Mouse (Mus musculus): ENCODE results near the gene Ddah1.
A peak's percentile ranks its signal among the peaks of the same experiment; 100 is the strongest.

Ddah1 gene

DNA sequence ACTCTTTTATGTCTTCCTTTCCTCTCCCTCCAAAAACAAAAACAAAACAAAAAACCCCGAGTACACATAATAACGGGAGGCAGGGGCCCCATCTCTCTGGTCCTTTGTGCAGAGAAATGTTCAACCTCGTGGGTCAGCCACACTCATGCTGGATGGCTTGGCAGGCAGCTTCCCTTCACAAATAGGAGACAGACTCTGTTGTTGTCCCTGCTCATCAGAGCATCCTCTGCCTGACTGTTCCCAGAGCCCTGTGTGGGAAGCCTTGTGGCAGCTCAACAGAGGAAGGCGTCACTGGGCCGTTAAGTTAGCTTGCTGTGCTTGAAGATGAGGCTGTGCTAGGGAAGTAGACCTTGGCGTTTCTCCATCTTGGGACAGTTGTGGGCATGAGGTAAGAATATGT is 58.8 kb downstream of the Ddah1 start:
- DNase-seq (ENCODE audit: low spot score in 2 of 2), result no peak

GRCm38 (mm10) chr3:145820439-145820838 is 62.0 kb downstream of the Ddah1 start:
- no peak for DNase-seq (ENCODE audit: low spot score in 2 of 2)

- DNase-seq (ENCODE audit: low spot score in 2 of 2), result no peak
These were observed 62.5 kb downstream of the Ddah1 start for GRCm38 (mm10) chr3:145820938-145821337.

- DNase-seq (ENCODE audit: low spot score in 2 of 2), result no peak
These were observed 63.7 kb downstream of the Ddah1 start for GRCm38 (mm10) chr3:145822201-145822600.

- no peak for DNase-seq (ENCODE audit: low spot score in 2 of 2)
These were observed 65.2 kb downstream of the Ddah1 start for GRCm38 (mm10) chr3:145823661-145824060.

GRCm38 (mm10) chr3:145825416-145826055 is 67.1 kb downstream of the Ddah1 start:
- DNase-seq (ENCODE audit: low spot score in 2 of 2), result no peak

GRCm38 (mm10) chr3:145827191-145828045 is 68.9 kb downstream of the Ddah1 start:
- peak; percentile 3 to 12 for DNase-seq (ENCODE audit: low spot score in 2 of 2)

GRCm38 (mm10) chr3:145828906-145829305 is 70.4 kb downstream of the Ddah1 start:
- DNase-seq (ENCODE audit: low spot score in 2 of 2), result no peak

DNA sequence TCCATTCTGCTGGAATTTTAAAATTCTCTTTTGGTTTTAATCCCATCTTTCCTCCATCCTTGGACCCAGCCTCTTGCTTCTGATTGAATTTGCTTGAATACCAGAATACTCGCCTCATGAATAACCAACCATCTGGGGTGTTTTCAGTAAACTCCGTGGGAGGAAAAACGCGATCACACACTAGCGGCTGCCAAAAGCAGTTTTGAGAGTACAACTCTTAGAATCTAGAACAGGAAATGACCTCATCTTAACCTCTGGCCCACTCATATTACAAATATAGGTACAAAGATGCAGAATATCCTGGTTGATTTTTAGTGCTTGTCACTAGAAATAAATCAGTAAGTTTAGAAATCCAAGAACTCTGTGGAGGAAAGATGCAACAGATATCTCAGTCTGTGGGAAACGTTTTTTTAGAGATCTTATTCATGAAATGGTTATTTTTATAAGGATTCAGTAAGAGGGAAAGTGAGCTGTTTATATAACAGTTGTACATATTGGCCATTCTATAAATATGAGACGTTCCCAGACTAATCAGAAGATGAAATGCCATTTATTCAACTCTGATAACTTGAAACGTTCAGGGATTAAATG is 75.6 kb downstream of the Ddah1 start:
- DNase-seq (ENCODE audit: low spot score in 2 of 2), result no peak

DNA sequence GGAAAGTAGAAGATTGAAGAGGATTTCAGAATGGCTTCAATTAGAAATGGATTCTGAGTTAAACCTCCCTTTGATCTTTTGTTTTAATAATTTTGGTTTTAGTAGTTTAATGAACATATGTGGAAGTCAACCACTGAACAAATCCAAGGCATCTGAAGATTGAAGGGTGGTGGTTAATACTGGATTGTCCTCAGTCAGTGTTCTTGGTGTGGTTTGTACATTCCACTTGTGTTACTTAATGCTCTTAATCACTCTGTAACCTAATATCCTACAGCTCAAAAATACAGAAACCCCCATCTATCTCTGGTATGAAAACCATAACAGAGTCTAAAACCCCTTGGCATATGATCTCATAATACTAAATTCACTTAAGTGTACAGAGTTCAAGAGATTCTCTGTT is 79.8 kb downstream of the Ddah1 start:
- DNase-seq (ENCODE audit: low spot score in 2 of 2), result no peak

DNA sequence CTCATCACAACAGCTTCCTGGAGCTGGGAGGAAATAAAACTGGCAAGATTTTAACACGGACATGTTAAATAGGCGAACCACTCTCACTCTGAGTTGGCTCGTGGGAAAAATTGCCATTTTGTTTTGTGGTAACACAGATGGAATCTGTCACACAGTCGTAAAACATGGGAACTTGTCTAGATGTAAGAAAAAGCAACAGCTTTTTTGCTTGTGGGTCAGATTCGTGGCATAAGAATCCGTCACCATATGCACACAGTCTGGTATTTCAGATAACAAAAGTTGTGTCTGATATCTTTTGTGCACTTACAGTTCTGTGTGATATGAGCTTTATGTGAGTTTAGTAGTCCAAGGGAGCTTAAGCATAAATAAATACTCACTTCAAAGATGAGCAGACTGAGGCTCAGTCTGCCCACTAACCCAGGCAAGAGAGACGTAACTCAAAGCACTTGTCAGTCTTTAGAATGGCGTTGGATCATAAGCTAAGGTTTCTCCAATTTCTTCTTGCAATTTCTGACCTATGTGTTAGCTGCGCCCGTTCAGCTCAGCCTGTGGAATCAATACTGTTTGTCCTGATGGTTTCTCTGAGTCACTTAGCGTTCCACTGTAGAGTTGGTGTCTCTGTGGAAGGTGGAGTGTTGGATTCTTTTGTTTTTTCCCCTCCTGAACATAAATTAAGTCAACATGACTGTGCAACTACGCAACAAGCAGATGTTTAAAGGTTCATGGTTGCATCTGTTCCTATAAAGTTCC is 83.7 kb downstream of the Ddah1 start:
- no peak for DNase-seq (ENCODE audit: low spot score in 2 of 2)

- DNase-seq (ENCODE audit: low spot score in 2 of 2), result no peak
These were observed 85.4 kb downstream of the Ddah1 start for GRCm38 (mm10) chr3:145843836-145844235.

DNA sequence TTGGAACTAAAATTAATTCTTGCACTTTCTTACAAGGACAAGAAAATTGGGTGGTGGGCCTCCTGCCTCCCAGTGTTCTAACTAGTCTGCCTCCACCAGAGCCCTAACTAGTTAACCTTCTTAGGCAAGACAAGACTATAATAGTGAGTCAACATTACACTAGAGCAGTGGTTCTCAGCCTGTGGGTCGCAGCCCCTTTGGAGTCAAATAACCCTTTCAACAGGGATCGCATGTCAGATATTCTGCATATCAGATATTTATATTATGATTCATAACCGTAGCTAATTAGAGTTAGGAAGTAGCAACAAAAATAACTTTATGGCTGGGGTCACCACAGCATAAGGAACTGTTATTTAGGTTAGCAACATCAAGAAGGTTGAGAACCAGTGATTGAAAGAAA is 86.4 kb downstream of the Ddah1 start:
- no peak for DNase-seq (ENCODE audit: low spot score in 2 of 2)

- DNase-seq (ENCODE audit: low spot score in 2 of 2), result no peak
These were observed 87.8 kb downstream of the Ddah1 start for GRCm38 (mm10) chr3:145846255-145846654.

- DNase-seq (ENCODE audit: low spot score in 2 of 2), result no peak
These were observed 93.6 kb downstream of the Ddah1 start for GRCm38 (mm10) chr3:145852041-145852440.

DNA sequence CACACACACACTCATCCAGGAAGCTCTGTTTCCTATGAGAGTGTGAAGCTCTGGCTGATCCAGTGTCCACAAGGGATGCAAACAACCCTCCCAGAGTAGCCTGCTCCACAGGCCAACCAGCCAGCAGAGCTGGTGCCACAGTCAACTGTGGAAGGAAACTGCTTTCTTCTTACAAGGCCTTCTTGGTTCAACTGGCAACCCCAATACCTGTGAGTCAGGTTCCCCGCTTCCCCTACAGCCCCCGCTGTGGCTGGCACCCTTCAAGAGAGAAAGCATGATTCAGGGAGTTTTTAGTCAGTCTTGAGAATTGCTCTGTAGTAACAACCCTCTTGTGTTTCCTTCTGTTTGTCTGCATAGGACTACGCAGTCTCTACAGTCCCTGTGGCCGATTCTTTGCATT is 94.3 kb downstream of the Ddah1 start:
- DNase-seq (ENCODE audit: low spot score in 2 of 2), result no peak

DNA sequence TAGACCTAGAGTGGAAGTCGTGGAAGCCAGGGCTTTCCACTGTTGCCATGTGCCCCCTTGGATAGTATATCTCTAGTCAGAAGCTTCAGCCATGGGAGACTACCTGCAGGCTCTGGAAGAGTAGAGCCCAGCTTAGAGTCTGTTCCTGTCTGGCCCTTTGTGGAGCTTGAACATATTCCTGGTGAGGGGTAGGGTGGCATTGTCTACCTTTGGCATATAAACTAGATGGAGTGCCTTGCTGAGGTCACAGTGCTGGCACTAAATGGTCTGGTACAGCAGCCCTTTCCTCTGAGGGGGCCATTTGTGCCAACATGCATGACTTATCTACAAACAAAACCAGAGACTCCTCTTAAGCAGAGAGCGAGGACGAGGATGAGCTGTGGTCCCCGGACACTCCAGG is 95.2 kb downstream of the Ddah1 start:
- no peak for DNase-seq (ENCODE audit: low spot score in 2 of 2)

- DNase-seq (ENCODE audit: low spot score in 2 of 2), result no peak
These were observed 96.0 kb downstream of the Ddah1 start for GRCm38 (mm10) chr3:145854427-145854826.

- no peak for DNase-seq (ENCODE audit: low spot score in 2 of 2)
These were observed 96.8 kb downstream of the Ddah1 start for GRCm38 (mm10) chr3:145855299-145855698.

DNA sequence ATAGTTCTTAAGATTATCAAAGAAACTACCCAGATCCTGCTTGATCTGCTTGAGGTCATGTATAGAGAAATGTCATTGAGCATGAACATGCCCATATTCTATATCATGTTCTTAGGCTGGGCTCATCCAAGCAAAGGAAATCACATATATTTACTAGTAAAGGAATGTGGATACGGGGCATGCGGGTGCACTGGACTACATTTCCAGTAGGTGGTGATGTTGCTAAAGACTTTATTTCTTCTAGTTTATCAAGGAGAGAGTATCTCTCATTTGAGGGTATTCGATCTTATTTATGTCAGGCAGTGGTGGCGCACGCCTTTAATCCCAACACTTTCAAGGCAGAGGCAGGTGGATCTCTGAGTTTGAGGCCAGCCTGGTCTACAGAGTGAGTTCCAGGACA is 99.9 kb downstream of the Ddah1 start:
- DNase-seq (ENCODE audit: low spot score in 2 of 2), result no peak

DNA sequence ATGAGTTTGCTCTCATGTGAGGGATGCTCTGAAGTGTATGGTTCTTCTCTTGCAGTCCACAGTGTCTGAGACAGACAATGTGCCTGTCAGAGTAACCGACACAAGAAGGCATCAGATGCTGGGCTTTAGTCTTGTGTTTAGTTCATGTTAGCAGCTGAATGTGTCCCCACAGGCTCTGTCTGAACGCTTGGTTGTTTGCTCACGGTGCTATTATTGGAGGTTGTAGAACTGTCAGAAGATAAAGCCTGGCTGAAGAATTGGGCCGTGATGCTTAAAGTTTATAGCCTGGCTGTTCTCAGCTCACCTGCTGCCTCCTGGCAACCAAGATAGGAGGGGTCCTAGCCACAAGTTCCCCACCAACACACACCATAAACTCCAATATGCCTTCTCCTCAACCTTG is 104.0 kb downstream of the Ddah1 start:
- no peak for DNase-seq (ENCODE audit: low spot score in 2 of 2)

GRCm38 (mm10) chr3:145864033-145864712 is 105.7 kb downstream of the Ddah1 start:
- no peak for DNase-seq (ENCODE audit: low spot score in 2 of 2)
